Mouse (Mus musculus) thymus, postnatal 10 days (tissue): ENCODE data around the gene Trim30a.
"Not testable (repeated sequence)": the region's sequence is repeated elsewhere in the genome, so short reads cannot be mapped to it uniquely, and the experiment has no call there.

Experiments
- DNase-seq, 2 experiments: peaks; one replicate each; pipeline ENCODE4 v3.0.0; 2021; ENCODE audit warnings: low spot score in 2 of 2

Gene Trim30a

DNA sequence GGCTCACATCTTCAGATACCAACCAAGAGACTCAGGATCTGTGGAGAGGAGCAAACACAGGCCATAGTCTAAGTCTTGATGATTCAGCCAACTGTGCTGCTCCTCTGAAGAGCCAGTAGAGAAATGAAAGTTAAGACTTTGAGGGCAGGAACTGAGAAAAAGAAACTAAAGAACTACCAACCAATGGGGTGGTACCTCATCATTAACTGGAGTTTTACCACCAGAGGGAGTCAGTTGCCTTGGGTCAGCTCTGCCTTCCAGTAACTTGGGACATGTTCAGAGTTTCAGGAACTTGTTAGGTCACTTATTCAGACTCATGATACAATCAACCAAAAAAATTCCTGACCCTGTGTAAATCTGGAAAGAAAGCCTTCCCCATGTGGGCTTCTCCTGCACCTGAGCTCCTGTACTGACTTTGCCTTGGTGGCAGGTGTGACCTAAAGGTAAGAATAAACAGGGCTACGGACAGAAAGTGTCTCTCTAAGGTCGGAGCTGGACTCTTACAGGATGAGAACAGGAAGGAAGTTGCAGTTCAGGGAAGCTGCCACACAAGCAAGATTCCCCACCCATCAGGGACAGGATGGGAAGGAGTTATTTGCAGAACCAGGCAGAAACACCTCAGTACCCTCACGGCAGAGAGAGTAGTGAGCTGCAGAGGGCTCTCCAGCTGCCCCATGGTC lies at the start of gene Trim30a:
Trim30a (minus strand) TSS at position 129 of the 680 bp plus-strand sequence.
- DNase-seq, result no peak

DNA sequence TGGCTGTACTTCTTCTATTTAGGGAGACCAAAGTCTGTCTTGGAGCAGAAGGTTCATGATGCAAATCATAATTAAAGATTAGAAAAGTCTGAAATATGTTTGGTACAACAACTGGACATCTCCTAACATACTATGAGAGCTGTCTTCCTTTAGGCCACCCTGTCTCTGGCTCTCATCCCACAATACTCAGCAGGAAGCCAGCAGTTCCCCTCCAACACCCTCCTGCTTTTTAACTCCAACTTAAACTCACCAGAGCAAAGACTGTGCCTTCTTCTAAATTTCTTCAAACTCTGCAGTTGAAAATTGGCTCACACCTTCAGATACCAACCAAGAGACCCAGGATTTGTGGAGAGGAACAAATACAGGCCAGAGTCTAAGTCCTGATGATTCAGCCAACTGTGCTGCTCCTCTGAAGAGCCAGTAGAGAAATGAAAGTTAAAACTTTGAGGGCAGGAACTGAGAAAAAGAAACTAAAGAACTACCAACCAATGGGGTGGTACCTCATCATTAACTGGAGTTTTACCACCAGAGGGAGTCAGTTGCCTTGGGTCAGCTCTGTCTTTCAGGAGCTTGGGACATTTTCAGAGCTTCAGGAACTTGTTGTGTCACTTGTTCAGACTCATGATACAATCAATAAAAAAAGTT lies 42.5 kb upstream of the Trim30a start, which contains the start of gene Trim30d:
Trim30d (minus strand) TSS at position 429 of the 645 bp plus-strand sequence.
- DNase-seq, result not testable (repeated sequence)

DNA sequence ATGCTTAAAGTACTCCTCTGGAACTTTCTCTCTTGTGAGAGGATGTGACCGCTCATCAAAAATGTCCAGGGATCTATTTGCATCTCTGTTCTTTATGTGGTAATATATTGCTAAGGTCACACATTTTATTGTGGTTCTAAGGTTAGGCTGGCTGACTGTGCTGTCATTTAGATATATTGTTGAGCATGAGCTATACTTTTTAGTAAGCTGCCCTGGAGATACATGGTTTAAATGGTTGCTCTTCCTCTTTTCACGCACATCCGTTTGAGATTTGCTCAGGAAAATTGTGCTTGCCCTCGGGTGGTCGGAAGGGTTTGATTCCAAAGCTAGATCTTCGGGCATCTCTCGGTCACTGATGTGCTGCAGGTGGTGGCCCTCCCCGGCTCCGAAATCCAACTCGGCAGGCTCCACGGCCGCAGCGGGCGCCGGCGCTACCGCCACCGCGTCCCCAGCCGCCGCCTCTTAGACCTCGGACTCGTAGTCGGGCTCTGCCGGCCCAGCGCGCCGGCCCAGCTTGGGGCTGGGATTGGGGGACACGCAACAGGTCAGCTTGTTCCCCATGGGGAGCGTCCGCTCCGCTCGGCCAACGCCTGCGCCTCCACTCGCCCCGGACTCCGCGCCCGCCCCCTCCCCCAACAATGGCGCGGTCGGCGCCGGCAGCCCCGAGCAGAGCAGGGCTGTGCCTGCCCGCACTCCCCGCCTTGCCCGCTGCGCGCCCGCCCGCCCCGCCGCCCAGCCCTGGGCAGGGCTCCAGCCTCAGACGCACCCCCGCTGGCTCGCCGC lies 36.8 kb upstream of the Trim30a start:
- DNase-seq, result no peak

DNA sequence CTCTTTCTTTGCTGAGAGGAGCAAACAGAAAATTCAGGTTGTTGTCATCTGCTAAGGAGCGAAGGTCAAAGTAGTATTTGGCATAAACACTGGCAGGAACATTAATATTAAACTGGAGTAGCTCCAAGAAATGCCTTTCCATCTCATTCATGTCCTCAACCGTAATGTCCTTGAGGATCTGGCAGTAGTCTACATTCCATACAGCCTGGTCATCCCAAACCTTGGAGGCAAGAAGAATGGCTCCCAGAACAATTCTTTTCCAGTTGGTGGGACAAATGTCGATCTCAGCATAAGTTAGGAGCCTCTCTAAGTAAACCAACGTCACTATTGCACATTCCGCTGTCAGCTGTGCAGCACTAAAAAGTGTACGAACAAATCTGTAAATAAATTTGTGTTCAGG lies 36.2 kb upstream of the Trim30a start:
- DNase-seq, result not testable (repeated sequence)

DNA sequence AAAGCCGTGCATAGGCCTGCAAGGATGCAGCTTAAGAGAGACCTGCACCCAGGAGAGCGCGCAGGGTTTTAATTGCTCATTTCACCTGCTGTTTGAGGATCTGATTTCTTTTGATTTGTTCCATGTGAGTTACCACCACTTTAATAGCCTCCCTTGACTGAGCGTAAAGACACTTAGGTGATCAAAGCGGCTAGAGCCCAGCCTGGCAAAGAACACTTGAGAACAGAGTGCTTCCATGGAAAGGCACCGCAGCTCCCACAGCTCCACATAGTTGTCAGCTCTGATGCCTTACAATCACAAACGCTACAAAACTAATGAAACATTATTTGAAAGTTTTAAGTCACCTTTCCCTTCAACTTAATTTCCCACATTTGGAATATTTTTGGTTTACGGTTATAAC lies 34.5 kb upstream of the Trim30a start:
- not testable (repeated sequence) for DNase-seq

DNA sequence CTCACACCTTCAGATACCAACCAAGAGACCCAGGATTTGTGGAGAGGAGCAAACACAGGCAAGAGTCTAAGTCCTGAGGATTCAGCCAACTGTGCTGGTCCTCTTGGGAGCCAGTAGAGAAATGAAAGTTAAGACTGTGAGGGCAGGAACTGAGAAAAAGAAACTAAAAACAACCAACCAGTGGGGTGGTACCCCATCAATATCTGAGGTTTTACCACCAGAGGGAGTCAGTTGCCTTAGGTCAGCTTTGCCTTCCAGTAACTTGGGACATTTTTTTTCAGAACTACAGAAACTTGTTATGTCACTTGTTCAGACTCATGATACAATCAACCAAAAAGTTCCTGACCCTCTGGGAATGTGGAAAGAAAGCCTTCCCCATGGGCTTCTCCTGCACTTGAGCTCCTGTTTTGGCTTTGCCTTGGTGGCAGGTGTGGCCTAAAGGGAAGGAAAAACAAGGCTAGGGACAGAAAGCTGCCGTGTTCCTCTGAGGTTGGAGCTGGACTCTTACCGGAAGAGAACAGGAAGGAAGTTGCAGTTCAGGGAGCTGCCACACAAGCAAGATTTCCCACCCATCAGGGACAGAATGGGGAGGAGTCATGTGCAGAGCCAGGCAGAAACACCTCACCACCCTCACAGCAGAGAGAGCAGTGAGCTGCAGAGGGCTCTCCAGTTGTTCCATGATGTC lies 18.9 kb downstream of the Trim30a start:
- peak; percentile 34 to 45 for DNase-seq

DNA sequence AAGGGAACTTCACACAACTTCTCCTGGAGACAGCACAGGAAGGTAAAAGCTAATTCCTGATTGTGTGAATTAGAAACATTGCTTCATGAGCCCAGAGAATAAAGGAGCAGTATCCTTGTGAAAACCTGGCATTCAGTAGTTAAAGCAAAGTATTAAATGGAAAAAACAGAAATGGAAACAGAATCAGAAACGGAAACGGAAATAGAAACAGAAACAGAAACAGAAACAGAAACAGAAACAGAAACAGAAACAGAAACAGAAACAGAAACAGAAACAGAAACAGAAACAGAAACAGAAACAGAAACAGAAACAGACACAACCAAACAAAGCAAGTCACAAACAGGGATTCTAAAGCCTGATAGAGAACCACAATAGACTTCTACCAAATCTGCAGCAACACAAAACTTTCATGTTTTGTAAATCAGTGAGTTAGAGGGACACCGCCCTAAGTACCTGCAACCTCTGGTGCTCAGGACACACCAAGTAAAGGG lies 60.5 kb downstream of the Trim30a start:
- DNase-seq, result no peak

DNA sequence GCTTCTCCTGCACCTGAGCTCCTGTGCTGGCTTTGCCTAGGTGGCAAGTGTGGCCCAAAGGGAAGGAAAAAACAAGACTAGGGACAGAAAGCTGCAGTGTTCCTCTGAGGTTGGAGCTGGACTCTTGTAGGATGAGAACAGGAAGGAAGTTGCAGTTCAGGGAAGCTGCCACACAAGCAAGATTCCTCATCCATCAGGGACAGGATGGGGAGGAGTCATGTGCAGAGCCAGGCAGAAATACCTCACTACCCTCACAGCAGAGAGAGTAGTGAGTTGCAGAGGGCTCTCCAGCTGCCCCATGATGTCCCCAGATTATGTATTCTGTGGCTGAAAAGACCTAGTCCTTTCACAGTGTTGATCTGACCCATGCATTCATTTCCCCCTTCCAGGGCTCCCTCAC lies 63.9 kb downstream of the Trim30a start:
- no peak for DNase-seq

DNA sequence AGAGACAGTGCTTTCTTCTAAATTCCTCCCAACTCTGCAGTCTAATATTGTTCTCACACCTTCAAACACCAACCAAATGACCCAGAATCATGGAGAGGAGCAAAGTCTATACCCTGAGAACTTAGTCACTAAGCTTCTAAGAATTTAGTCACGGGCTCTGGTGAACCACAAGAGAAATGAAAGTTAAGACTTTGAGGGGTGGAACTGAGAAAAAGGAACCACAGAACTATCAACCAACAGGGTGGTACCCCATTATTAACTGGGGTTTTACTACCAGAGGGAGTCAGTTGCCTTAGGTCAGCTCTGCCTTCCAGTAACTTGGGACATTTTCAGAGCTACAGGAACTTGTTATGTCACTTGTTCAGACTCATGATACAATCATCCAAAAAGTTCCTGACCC lies 64.3 kb downstream of the Trim30a start, which contains the start of gene Trim30c:
Trim30c (minus strand) TSS at position 140 of the 400 bp plus-strand sequence.
- no peak for DNase-seq

DNA sequence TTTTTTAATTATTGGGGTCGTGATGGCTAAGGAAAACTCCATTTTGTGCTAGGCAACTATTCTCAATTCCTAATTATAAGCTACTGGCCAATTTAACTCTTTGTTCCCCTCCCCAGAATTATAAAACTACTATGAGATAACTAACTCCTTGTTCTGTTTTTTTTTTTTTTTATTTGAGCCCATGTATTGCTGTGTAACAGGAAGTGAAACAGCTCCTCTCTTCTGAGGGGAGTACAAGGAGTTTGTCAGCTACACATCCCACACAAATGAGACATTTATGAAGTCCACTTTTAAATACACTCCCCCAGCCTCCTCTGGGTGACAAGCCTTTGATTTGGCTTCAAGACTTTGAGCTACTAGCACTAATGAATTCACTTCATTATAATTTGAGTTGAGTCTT lies 66.5 kb downstream of the Trim30a start:
- no peak for DNase-seq

DNA sequence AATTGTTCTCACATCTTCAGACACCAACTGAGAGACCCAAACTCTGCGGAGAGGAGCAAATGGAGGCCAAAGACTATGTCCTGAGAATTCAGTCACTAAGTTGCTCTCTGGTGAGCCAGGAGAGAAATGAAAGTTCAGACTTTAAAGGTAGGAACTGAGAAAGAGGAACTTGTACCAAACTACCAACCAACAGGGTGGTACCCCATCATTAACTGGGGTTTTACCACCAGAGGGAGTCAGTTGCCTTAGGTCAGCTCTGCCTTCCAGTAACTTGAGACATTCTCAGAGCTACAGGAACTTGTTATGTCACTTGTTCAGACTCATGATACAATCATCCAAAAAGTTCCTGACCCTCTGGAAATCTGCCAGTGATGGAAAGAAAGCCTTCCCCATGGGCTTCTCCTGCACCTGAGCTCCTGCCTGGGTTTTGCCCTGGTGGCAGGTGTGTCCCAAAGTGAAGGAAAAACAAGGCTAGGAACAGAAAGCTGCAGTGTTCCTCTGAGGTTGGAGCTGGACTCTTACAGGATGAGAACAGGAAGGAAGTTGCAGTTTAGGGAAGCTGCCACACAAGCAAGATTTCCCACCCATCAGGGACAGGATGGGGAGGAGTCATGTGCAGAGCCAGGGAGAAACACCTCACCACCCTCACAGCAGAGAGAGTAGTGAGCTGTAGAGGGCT lies 95.1 kb downstream of the Trim30a start, which contains the start of gene Trim30b:
Trim30b (minus strand) TSS at position 149 of the 679 bp plus-strand sequence.
- DNase-seq, result peak; percentile 5 to 37

DNA sequence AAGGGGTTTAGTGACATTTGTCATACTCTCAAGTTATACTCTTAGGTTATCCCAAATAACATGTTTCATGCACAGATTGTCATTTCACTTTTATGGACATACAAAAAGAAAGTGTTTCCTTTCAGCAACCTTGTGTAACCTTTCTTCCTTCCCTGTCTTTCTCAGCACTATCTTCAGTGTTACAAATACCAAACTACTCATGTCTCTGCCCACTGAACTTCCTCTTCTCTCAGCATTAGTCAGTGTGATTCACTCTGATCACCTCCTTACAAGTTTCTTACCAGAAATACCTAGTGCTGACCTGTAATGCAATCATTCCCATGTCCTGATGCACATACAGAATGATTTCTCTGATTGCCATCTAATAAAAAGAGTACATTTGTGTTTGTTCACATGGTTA lies 98.7 kb downstream of the Trim30a start:
- no peak for DNase-seq
